Mouse (Mus musculus): Measurements from ENCODE around the gene Hivep1. TPM values are rescaled to one million over a fixed set of nuclear protein-coding genes. Genes with fewer than 3 reads are reported as not detected.

The Hivep1 gene
- polyA plus RNA-seq, 1 experiment from 2014 or later: 5.9 TPM

DNA sequence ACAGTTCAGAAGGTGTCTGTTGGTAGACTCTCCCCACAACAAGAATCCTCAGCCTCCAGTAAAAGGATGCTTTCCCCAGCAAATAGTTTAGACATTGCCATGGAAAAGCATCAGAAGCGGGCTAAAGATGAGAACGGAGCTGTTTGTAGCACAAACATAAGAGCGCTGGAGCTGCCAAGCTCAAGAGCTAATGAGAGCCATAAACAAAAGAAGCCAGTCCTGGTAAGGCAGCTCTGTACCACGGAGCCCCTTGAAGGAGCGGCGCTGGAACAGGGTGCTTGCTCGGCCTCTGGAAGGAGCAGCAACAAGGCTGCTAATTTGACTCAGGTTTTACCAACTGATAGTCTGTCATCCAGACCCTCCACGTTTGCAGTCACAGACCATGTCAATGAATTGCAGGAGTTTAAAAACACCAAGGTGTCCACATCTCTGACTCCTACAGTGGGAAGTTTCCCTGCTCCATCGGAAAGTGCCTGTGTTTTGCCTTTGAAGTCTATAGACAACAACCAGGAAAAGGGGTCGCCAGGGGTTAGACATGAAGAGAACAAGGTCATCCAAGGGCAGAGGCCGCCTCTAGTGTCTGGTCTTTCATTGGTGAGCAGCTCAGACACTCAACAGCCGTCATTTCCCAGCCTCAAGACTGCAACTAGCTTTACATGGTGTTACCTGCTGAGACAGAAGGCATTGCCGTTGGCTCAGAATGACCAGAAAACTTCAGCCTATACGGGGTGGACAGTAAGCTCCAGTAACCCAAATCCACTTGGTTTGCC, 107.8 kb downstream of the Hivep1 start:
- Histone ChIP-seq H3K4me3 (ENCODE audit: low read length) (no peak overlapping the region), H3K9ac (ENCODE audit: low read depth, low read length) (no peak overlapping the region), H3K4me2 (ENCODE audit: low read depth, low read length) (no peak overlapping the region), H3K27me3 (replicated peaks; ENCODE audit: control insufficient read depth, insufficient read depth, low read length) (no peaks in the 10 kb centered on the region), H3K9me3 (ENCODE audit: control insufficient read depth, low read length) (no peaks in the 10 kb centered on the region), H3K36me3 (ENCODE audit: control insufficient read depth, insufficient read depth, low read length) (peaks cover 20% of the 10 kb centered on the region), H3K27ac (ENCODE audit: low read length) (no peak overlapping the region), H3K4me1 (ENCODE audit: control insufficient read depth, insufficient read depth, low read length) (no peaks in the 10 kb centered on the region)
- no peak for ATAC-seq
- 73% methylated on average over 14 of the region's 14 CpGs for WGBS

GRCm38 (mm10) chr13:42170802-42171201, 119.0 kb downstream of the Hivep1 start:
- Histone ChIP-seq H3K27me3 (replicated peaks; ENCODE audit: control insufficient read depth, insufficient read depth, low read length) (no peaks in the 10 kb centered on the region), H3K9ac (ENCODE audit: low read depth, low read length) (no peak overlapping the region), H3K27ac (ENCODE audit: low read length) (no peak overlapping the region), H3K4me3 (ENCODE audit: low read length) (no peak overlapping the region), H3K36me3 (ENCODE audit: control insufficient read depth, insufficient read depth, low read length) (no peaks in the 10 kb centered on the region), H3K9me3 (ENCODE audit: control insufficient read depth, low read length) (no peaks in the 10 kb centered on the region), H3K4me1 (ENCODE audit: control insufficient read depth, insufficient read depth, low read length) (no peaks in the 10 kb centered on the region), H3K4me2 (ENCODE audit: low read depth, low read length) (no peak overlapping the region)
- no peak for ATAC-seq
- WGBS: 73% methylated on average over 1 of the region's 1 CpGs

DNA sequence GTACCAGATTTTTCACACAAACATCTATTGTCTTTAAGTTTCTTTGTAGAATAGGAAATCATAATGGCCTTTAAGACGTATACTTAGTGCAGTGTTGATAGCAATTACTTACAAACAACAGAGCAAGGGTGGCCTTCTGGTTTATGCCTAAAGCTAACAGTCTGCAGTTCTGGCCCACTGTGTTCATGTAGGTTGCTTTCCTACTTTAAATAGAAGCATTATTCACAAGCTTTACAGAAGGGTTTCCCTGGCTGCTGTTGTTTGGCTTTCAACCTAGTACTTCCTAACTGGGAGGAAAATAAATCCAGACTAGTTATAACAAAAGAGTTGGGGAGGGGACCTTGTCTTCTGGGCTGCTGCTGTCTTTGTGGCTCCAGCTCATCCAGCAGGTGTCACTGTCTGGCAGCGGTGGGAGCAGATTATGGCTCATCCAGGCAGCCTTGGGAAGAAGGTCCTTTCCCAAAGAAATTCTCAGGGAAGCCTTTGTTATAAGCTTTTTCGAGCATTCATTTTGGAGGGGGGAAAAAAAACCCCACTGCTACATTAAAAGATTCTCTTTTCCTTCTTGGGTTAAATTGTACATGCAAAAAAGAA, 123.1 kb downstream of the Hivep1 start:
- no peak overlapping the region for H3K4me2 ChIP-seq (ENCODE audit: low read depth, low read length)
- H3K9me3 ChIP-seq (ENCODE audit: control insufficient read depth, low read length): no peaks in the 10 kb centered on the region
- H3K4me3 ChIP-seq (ENCODE audit: low read length): no peak overlapping the region
- ATAC-seq: no peak
- H3K9ac ChIP-seq (ENCODE audit: low read depth, low read length): no peak overlapping the region
- H3K36me3 ChIP-seq (ENCODE audit: control insufficient read depth, insufficient read depth, low read length): no peaks in the 10 kb centered on the region
- WGBS: 27% methylated on average over 3 of the region's 3 CpGs
- no peaks in the 10 kb centered on the region for H3K4me1 ChIP-seq (ENCODE audit: control insufficient read depth, insufficient read depth, low read length)
- H3K27ac ChIP-seq (ENCODE audit: low read length): no peak overlapping the region
- H3K27me3 ChIP-seq (replicated peaks; ENCODE audit: control insufficient read depth, insufficient read depth, low read length): no peaks in the 10 kb centered on the region

GRCm38 (mm10) chr13:42182635-42183034, 130.8 kb downstream of the Hivep1 start:
- Histone ChIP-seq H3K9ac (ENCODE audit: low read depth, low read length) (no peak overlapping the region), H3K4me2 (ENCODE audit: low read depth, low read length) (no peak overlapping the region), H3K27me3 (replicated peaks; ENCODE audit: control insufficient read depth, insufficient read depth, low read length) (no peaks in the 10 kb centered on the region), H3K27ac (ENCODE audit: low read length) (no peak overlapping the region), H3K36me3 (ENCODE audit: control insufficient read depth, insufficient read depth, low read length) (peaks cover 8% of the 10 kb centered on the region), H3K4me3 (ENCODE audit: low read length) (no peak overlapping the region), H3K4me1 (ENCODE audit: control insufficient read depth, insufficient read depth, low read length) (no peaks in the 10 kb centered on the region), H3K9me3 (ENCODE audit: control insufficient read depth, low read length) (no peaks in the 10 kb centered on the region)
- 83% methylated on average over 5 of the region's 5 CpGs for WGBS
- no peak for ATAC-seq

- Histone ChIP-seq H3K27ac (ENCODE audit: low read length) (no peak overlapping the region), H3K9me3 (ENCODE audit: control insufficient read depth, low read length) (no peaks in the 10 kb centered on the region), H3K36me3 (ENCODE audit: control insufficient read depth, insufficient read depth, low read length) (peaks cover 8% of the 10 kb centered on the region), H3K27me3 (replicated peaks; ENCODE audit: control insufficient read depth, insufficient read depth, low read length) (no peaks in the 10 kb centered on the region), H3K4me3 (ENCODE audit: low read length) (no peak overlapping the region), H3K4me2 (ENCODE audit: low read depth, low read length) (no peak overlapping the region), H3K9ac (ENCODE audit: low read depth, low read length) (no peak overlapping the region), H3K4me1 (ENCODE audit: control insufficient read depth, insufficient read depth, low read length) (no peaks in the 10 kb centered on the region)
- ATAC-seq: no peak
- WGBS: 94% methylated on average over 17 of the region's 17 CpGs
Observed at GRCm38 (mm10) chr13:42184131-42184530, 132.3 kb downstream of the Hivep1 start.

GRCm38 (mm10) chr13:42193016-42193415, 141.2 kb downstream of the Hivep1 start:
- H3K4me2 ChIP-seq (ENCODE audit: low read depth, low read length): no peak overlapping the region
- H3K4me3 ChIP-seq (ENCODE audit: low read length): no peak overlapping the region
- no peak overlapping the region for H3K27ac ChIP-seq (ENCODE audit: low read length)
- ATAC-seq: no peak
- no peaks in the 10 kb centered on the region for H3K27me3 ChIP-seq (replicated peaks; ENCODE audit: control insufficient read depth, insufficient read depth, low read length)
- WGBS: 53% methylated on average over 9 of the region's 9 CpGs
- H3K4me1 ChIP-seq (ENCODE audit: control insufficient read depth, insufficient read depth, low read length): no peaks in the 10 kb centered on the region
- no peaks in the 10 kb centered on the region for H3K9me3 ChIP-seq (ENCODE audit: control insufficient read depth, low read length)
- no peaks in the 10 kb centered on the region for H3K36me3 ChIP-seq (ENCODE audit: control insufficient read depth, insufficient read depth, low read length)
- H3K9ac ChIP-seq (ENCODE audit: low read depth, low read length): no peak overlapping the region

DNA sequence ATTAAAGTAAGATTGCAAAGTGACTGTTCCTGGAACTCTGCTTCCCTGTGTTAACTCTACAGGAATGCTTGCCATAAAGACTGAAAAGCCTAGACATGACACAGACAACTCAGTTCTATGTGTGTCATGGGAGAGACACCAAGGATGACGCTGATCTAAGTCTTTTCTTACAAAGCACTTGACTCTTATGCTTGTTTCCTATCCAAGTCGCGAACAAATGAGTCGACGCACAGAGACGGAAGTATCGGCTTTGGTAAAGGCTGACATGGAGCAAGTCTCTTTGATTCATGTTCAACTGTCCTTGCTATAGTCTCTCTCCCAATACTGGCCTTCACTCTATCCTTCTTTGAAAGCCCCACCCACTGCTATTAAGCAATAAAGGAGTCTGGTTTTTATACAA, 143.8 kb downstream of the Hivep1 start:
- 92% methylated on average over 7 of the region's 7 CpGs for whole genome bisulfite sequencing

GRCm38 (mm10) chr13:42197656-42198055, 145.8 kb downstream of the Hivep1 start:
- no peaks in the 10 kb centered on the region for H3K27me3 ChIP-seq (replicated peaks; ENCODE audit: control insufficient read depth, insufficient read depth, low read length)
- 89% methylated on average over 2 of the region's 2 CpGs for WGBS
- H3K4me2 ChIP-seq (ENCODE audit: low read depth, low read length): no peak overlapping the region
- no peaks in the 10 kb centered on the region for H3K9me3 ChIP-seq (ENCODE audit: control insufficient read depth, low read length)
- no peaks in the 10 kb centered on the region for H3K4me1 ChIP-seq (ENCODE audit: control insufficient read depth, insufficient read depth, low read length)
- ATAC-seq: no peak
- H3K4me3 ChIP-seq (ENCODE audit: low read length): no peak overlapping the region
- no peak overlapping the region for H3K27ac ChIP-seq (ENCODE audit: low read length)
- no peak overlapping the region for H3K9ac ChIP-seq (ENCODE audit: low read depth, low read length)
- H3K36me3 ChIP-seq (ENCODE audit: control insufficient read depth, insufficient read depth, low read length): no peaks in the 10 kb centered on the region

More for the DNA sequence above, 143.8 kb downstream of the Hivep1 start:
- Histone ChIP-seq H3K27ac (ENCODE audit: low read length) (no peak overlapping the region), H3K9ac (ENCODE audit: low read depth, low read length) (no peak overlapping the region), H3K4me3 (ENCODE audit: low read length) (no peak overlapping the region), H3K4me2 (ENCODE audit: low read depth, low read length) (no peak overlapping the region), H3K27me3 (replicated peaks; ENCODE audit: control insufficient read depth, insufficient read depth, low read length) (no peaks in the 10 kb centered on the region), H3K9me3 (ENCODE audit: control insufficient read depth, low read length) (no peaks in the 10 kb centered on the region), H3K36me3 (ENCODE audit: control insufficient read depth, insufficient read depth, low read length) (no peaks in the 10 kb centered on the region), H3K4me1 (ENCODE audit: control insufficient read depth, insufficient read depth, low read length) (no peaks in the 10 kb centered on the region)
- no peak for ATAC-seq

DNA sequence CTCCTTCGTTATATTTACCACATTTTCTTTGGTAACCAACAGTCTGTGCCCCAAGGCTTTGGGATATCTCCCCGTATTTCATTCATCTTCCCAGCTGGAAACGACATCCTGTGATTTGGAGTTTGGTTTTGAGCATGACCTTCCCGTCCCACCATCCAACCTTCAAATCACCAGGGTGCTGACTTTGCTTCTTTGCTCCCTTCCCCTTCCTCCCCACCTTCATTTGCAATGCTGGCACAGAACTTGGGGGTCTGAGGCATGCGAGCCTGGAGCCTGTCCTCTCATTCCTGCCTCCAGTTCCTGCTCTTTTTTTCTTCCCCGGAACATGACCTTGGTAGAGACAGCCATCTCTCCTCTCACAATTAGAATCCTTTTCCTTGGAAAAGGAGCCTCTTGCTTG, 161.7 kb downstream of the Hivep1 start:
- 90% methylated on average over 6 of the region's 6 CpGs for WGBS
- no peak for ATAC-seq

More for the DNA sequence above, 161.7 kb downstream of the Hivep1 start:
- Histone ChIP-seq H3K9ac (ENCODE audit: low read depth, low read length) (no peak overlapping the region), H3K4me2 (ENCODE audit: low read depth, low read length) (no peak overlapping the region), H3K27me3 (replicated peaks; ENCODE audit: control insufficient read depth, insufficient read depth, low read length) (no peaks in the 10 kb centered on the region), H3K4me3 (ENCODE audit: low read length) (no peak overlapping the region), H3K9me3 (ENCODE audit: control insufficient read depth, low read length) (no peaks in the 10 kb centered on the region), H3K4me1 (ENCODE audit: control insufficient read depth, insufficient read depth, low read length) (no peaks in the 10 kb centered on the region), H3K36me3 (ENCODE audit: control insufficient read depth, insufficient read depth, low read length) (no peaks in the 10 kb centered on the region), H3K27ac (ENCODE audit: low read length) (no peak overlapping the region)

All from intestine, embryonic 16.5 days (tissue).